Mouse (Mus musculus) embryonic facial prominence, embryonic 15.5 days (tissue): ENCODE measurements at regions not wholly inside any gene's neighbourhood (a gene's known extent, or its start where the extent isn't known, plus 50 kb on each side); places are given as distances from the start of the nearest gene placed in this dataset.

Experiments used
- ATAC-seq: fragments of 200-750 bp; cut with Nextera tagmentation; 2 replicates; pipeline ENCODE4 v1.8.0; 2017; ENCODE audit warnings: low read depth, moderate TSS enrichment; ENCODE audit not compliant: insufficient number of reproducible peaks, low FRiP score, low TSS enrichment
- H3K27ac ChIP-seq: fragments of 300-500 bp; sonication (generic); replicated peaks from 2 replicates; pipeline ENCODE4 v1.5.1; 2015; ENCODE audit warnings: mild to moderate bottlenecking, inconsistent platforms
- H3K27me3 ChIP-seq: fragments of 300-500 bp; sonication (generic); 2 replicates; pipeline ENCODE4 v1.6.1; 2015; ENCODE audit warnings: inconsistent platforms
- H3K36me3 ChIP-seq: fragments of 300-500 bp; sonication (generic); 2 replicates; pipeline ENCODE4 v1.6.1; 2015; ENCODE audit warnings: mild to moderate bottlenecking, inconsistent platforms
- H3K4me1 ChIP-seq: fragments of 300-500 bp; sonication (generic); 2 replicates; pipeline ENCODE4 v1.6.1; 2015; ENCODE audit warnings: inconsistent platforms
- H3K4me2 ChIP-seq: fragments of 300-500 bp; sonication (generic); replicated peaks from 2 replicates; pipeline ENCODE4 v1.6.1; 2015; ENCODE audit warnings: mild to moderate bottlenecking, inconsistent platforms
- H3K4me3 ChIP-seq: fragments of 300-500 bp; sonication (generic); replicated peaks from 2 replicates; pipeline ENCODE4 v1.5.1; 2015; ENCODE audit warnings: mild to moderate bottlenecking, inconsistent platforms
- H3K9ac ChIP-seq: fragments of 300-500 bp; sonication (generic); 2 replicates; pipeline ENCODE4 v1.6.1; 2015; ENCODE audit warnings: inconsistent platforms
- H3K9me3 ChIP-seq: fragments of 300-500 bp; sonication (generic); replicated peaks from 2 replicates; pipeline ENCODE4 v1.6.1; 2016; ENCODE audit warnings: inconsistent platforms
- WGBS: fragments of 180-500 bp; shearing (Covaris S2); methylation state at CpG from one replicate; pipeline ENCODE4 v1.1.7; 2015; 5-methylcytosine and 5-hydroxymethylcytosine counted together

DNA sequence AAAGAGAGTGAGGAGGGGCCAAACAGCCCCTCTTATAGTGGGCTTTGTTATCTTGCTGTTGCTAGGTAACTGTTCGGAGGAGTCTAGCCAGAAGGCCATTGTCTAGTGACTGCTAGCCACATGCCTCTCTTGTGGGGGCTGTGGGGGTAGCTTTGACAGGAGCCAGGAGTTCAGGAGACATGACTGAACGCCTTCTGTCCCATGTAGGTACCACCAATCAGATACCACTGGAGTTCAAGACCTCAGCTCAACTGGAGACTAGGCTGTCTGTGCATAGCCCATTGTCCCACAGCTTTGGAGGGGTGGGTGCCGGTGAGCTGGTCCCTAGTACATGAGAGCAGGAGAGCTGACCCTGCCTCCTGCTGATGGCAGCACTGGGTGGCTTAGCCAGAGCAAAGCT is 82.4 kb upstream of the Unc93a2 start:
- Histone ChIP-seq H3K4me3 (no peak overlapping the region), H3K27me3 (no peaks in the 10 kb centered on the region), H3K4me1 (peaks cover 4% of the 10 kb centered on the region; the same call in 1 of the 2 replicates), H3K9me3 (no peaks in the 10 kb centered on the region), H3K36me3 (no peaks in the 10 kb centered on the region), H3K9ac (no peak overlapping the region), H3K4me2 (no peak overlapping the region), H3K27ac (no peak overlapping the region)
- no peak for ATAC-seq
- WGBS, result 80% methylated on average over 3 of the region's 3 CpGs

DNA sequence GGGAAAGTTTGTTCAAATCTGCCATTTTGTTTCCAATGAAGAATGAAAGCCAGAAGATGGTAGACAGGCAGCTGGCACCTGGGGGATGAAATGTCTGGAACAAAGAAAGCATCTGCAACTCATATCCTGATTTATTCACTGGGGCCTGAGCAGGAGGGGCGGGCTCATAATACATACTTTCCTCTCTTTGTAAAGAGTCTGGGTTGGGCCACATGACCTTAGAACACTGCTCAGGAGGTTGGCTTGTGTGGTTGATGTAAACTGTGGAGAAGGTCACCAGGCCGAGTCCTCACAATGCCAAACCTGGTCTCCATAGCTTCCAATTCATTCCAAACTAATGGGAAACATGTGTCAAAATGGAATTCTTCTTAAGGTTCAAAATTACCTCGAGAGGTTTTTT is 79.6 kb upstream of the Unc93a2 start:
- Histone ChIP-seq H3K27ac (no peak overlapping the region), H3K4me3 (no peak overlapping the region), H3K9me3 (no peaks in the 10 kb centered on the region), H3K4me2 (no peak overlapping the region), H3K4me1 (peaks cover 11% of the 10 kb centered on the region; the same call in 1 of the 2 replicates), H3K36me3 (no peaks in the 10 kb centered on the region), H3K27me3 (no peaks in the 10 kb centered on the region), H3K9ac (no peak overlapping the region)
- ATAC-seq, result no peak
- 37% methylated on average over 3 of the region's 3 CpGs for WGBS

GRCm38 (mm10) chr17:7461164-7461563 is 75.9 kb upstream of the Unc93a2 start:
- no peak overlapping the region for H3K9ac ChIP-seq
- no peak overlapping the region for H3K4me2 ChIP-seq
- WGBS, result 24% methylated on average over 6 of the region's 6 CpGs
- H3K36me3 ChIP-seq, result no peaks in the 10 kb centered on the region
- peaks cover 11% of the 10 kb centered on the region; the same call in 1 of the 2 replicates for H3K4me1 ChIP-seq
- H3K9me3 ChIP-seq, result no peaks in the 10 kb centered on the region
- no peak overlapping the region for H3K4me3 ChIP-seq
- 0 out of 2 replicates have a peak overlapping the region, but pooled peaks have one; percentile 48 for H3K27ac ChIP-seq
- ATAC-seq, result peak; percentile 49; the same call in 1 of the 2 replicates
- H3K27me3 ChIP-seq, result no peaks in the 10 kb centered on the region

GRCm38 (mm10) chr17:7456939-7457338 is 71.7 kb upstream of the Unc93a2 start:
- H3K9ac ChIP-seq, result no peak overlapping the region
- H3K4me3 ChIP-seq, result no peak overlapping the region
- no peaks in the 10 kb centered on the region for H3K36me3 ChIP-seq
- ATAC-seq, result no peak
- no peaks in the 10 kb centered on the region for H3K9me3 ChIP-seq
- H3K27ac ChIP-seq, result 0 out of 2 replicates have a peak overlapping the region, but pooled peaks have one; percentile 4
- no peaks in the 10 kb centered on the region for H3K27me3 ChIP-seq
- WGBS, result 70% methylated on average over 11 of the region's 11 CpGs
- H3K4me2 ChIP-seq, result no peak overlapping the region
- H3K4me1 ChIP-seq, result peaks cover 7% of the 10 kb centered on the region; the same call in 1 of the 2 replicates

DNA sequence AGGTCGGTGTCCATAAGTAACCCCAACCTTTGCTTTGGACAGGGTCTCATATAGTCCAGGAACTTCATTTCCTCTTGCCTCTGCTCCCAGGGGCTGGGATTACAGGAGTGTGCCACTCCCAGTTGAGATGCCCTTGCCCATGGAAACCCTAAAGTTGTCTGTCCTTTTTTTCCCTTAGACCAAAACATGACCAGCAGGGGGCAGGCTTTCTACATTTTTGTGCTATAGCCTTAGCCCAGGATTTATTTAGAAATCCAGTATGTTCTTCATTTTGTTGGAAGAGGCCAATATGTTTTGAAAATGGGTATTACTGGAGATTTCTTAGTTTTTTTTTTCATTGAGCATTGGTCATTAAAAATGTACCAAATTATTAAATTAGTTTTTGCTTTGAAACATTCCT is 58.6 kb upstream of the Unc93a2 start:
- no peaks in the 10 kb centered on the region for H3K27me3 ChIP-seq
- no peaks in the 10 kb centered on the region; the same call in 1 of the 2 replicates for H3K9me3 ChIP-seq
- H3K4me1 ChIP-seq, result no peaks in the 10 kb centered on the region
- no peak for ATAC-seq
- H3K4me3 ChIP-seq, result no peak overlapping the region
- H3K4me2 ChIP-seq, result no peak overlapping the region
- no peak overlapping the region for H3K27ac ChIP-seq
- no peaks in the 10 kb centered on the region for H3K36me3 ChIP-seq
- H3K9ac ChIP-seq, result no peak overlapping the region
- 50% methylated on average over 1 of the region's 1 CpGs for WGBS

DNA sequence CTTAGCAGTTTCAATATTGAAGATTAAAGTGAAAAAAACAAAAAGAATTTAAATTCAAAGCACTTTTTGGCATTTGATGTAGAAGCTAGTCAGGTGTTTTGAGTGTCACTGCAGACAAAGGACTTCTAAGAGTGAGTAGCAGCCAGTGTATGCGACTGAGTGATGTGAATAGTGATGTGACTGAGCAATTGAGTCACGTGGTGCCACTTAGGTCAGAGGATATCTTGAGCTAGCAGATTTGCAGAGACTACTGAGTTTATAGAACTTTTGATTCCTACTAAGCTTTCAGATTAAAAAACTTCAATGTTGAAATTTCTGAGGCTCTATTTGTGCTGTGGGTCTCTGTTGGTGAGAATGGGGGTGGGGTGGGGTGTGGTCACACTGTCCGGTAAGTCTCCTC is 49.8 kb upstream of the Unc93a2 start:
- ATAC-seq, result no peak
- Histone ChIP-seq H3K4me1 (no peaks in the 10 kb centered on the region), H3K27ac (no peak overlapping the region), H3K36me3 (no peaks in the 10 kb centered on the region), H3K27me3 (no peaks in the 10 kb centered on the region), H3K4me2 (no peak overlapping the region), H3K9me3 (no peaks in the 10 kb centered on the region), H3K9ac (no peak overlapping the region), H3K4me3 (no peak overlapping the region)
- WGBS, result 75% methylated on average over 3 of the region's 3 CpGs
